Mouse (Mus musculus): Measurements from ENCODE around the gene Hoxd9. TPM values are rescaled to one million over a fixed set of nuclear protein-coding genes. Genes with fewer than 3 reads are reported as not detected.
A peak's percentile ranks its signal among the peaks of the same experiment; 100 is the strongest.

Gene Hoxd9
- polyA plus RNA-seq, 1 experiment from 2014 or later = not detected

GRCm38 (mm10) chr2:74667842-74668357 is 29.6 kb upstream of the Hoxd9 start, which contains the start of gene Hoxd13:
Gene Hoxd13 (plus strand): TSS chr2:74668310.
- peak; percentile 57; the same call in 1 of the 2 replicates for ATAC-seq
- no peak within 1 kb of the TSS for H3K9ac ChIP-seq (replicated peaks; ENCODE audit: low read depth, low read length)

GRCm38 (mm10) chr2:74668370-74669229 is 28.9 kb upstream of the Hoxd9 start:
- under 1% methylated on average over 59 of the region's 74 CpGs for WGBS
- Histone ChIP-seq H3K4me2 (ENCODE audit: low read length) (peak overlapping the region; percentile 45), H3K9me3 (ENCODE audit: control insufficient read depth, low read length) (no peaks in the 10 kb centered on the region), H3K27ac (ENCODE audit: low read length) (no peak overlapping the region), H3K27me3 (replicated peaks; ENCODE audit: control insufficient read depth, insufficient read depth, low read length) (peaks cover 91% of the 10 kb centered on the region), H3K36me3 (ENCODE audit: control insufficient read depth, insufficient read depth) (no peaks in the 10 kb centered on the region), H3K4me1 (replicated peaks; ENCODE audit: control insufficient read depth, insufficient read depth, low read length) (peaks cover 17% of the 10 kb centered on the region), H3K4me3 (replicated peaks; ENCODE audit: low read length) (peak overlapping the region; percentile 19), H3K9ac (replicated peaks; ENCODE audit: low read depth, low read length) (no peak overlapping the region)
- ATAC-seq = peak; percentile 51; the same call in 1 of the 2 replicates

More at GRCm38 (mm10) chr2:74667842-74668357, 29.6 kb upstream of the Hoxd9 start, which contains the start of gene Hoxd13:
- H3K4me1 ChIP-seq (replicated peaks; ENCODE audit: control insufficient read depth, insufficient read depth, low read length) = peaks cover 16% of the 10 kb centered on the region
- H3K27me3 ChIP-seq (replicated peaks; ENCODE audit: control insufficient read depth, insufficient read depth, low read length) = peaks cover 90% of the 10 kb centered on the region
- no peak within 1 kb of the TSS for H3K27ac ChIP-seq (ENCODE audit: low read length)
- peak within 1 kb of the TSS; percentile 45 for H3K4me2 ChIP-seq (ENCODE audit: low read length)
- 0% methylated on average over 19 of the region's 51 CpGs for WGBS
- H3K9me3 ChIP-seq (ENCODE audit: control insufficient read depth, low read length) = no peaks in the 10 kb centered on the region
- H3K36me3 ChIP-seq (ENCODE audit: control insufficient read depth, insufficient read depth) = no peaks in the 10 kb centered on the region
- peak within 1 kb of the TSS; percentile 19 for H3K4me3 ChIP-seq (replicated peaks; ENCODE audit: low read length)

DNA sequence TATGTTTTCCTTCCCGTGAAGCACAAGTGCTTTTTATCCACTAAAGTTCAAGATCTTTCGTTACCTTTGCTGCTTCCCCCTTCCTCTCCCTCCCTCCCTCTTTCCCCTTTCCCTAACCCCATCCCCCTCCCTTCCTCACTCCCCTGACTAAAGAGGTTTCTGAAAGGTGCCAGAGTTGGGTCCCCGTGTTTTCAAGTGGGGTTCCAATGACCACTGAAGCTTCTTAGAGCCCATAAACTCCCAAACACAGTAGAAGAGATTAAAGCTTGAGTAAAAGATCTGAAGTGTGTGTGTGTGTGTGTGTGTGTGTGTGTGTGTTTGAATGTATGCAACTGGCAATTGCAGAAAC is 28.3 kb upstream of the Hoxd9 start:
- no peak for ATAC-seq
- no peaks in the 10 kb centered on the region for H3K36me3 ChIP-seq (ENCODE audit: control insufficient read depth, insufficient read depth)
- peaks cover 17% of the 10 kb centered on the region for H3K4me1 ChIP-seq (replicated peaks; ENCODE audit: control insufficient read depth, insufficient read depth, low read length)
- H3K4me3 ChIP-seq (replicated peaks; ENCODE audit: low read length) = no peak overlapping the region
- H3K9me3 ChIP-seq (ENCODE audit: control insufficient read depth, low read length) = no peaks in the 10 kb centered on the region
- H3K27me3 ChIP-seq (replicated peaks; ENCODE audit: control insufficient read depth, insufficient read depth, low read length) = peaks cover 91% of the 10 kb centered on the region
- 0% methylated on average over 3 of the region's 3 CpGs for WGBS
- H3K9ac ChIP-seq (replicated peaks; ENCODE audit: low read depth, low read length) = no peak overlapping the region
- H3K27ac ChIP-seq (ENCODE audit: low read length) = no peak overlapping the region
- no peak overlapping the region for H3K4me2 ChIP-seq (ENCODE audit: low read length)

DNA sequence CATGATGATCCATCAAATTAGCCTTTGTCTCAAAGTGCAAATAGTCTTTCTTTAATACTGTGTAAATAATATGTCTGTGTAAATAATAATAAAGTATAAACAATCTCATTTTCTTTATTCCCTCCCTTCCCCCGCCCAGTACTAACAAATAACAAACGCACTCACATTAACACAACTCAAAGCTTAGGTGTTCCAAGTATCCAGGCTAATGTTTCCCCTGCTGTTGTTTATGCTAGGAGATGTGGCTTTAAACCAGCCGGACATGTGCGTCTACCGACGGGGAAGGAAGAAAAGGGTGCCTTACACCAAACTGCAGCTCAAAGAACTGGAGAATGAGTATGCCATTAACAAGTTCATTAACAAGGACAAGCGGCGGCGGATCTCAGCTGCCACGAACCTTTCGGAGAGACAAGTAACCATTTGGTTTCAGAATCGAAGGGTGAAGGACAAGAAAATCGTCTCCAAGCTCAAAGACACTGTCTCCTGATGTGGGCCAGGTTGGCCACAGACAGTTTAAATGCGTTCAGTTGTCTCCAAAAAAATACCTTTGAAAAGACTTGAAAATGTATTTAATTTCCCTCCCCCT is 27.8 kb upstream of the Hoxd9 start:
- Histone ChIP-seq H3K4me1 (replicated peaks; ENCODE audit: control insufficient read depth, insufficient read depth, low read length) (peaks cover 17% of the 10 kb centered on the region), H3K27me3 (replicated peaks; ENCODE audit: control insufficient read depth, insufficient read depth, low read length) (peaks cover 91% of the 10 kb centered on the region), H3K4me3 (replicated peaks; ENCODE audit: low read length) (no peak overlapping the region), H3K27ac (ENCODE audit: low read length) (no peak overlapping the region), H3K9ac (replicated peaks; ENCODE audit: low read depth, low read length) (no peak overlapping the region), H3K4me2 (ENCODE audit: low read length) (no peak overlapping the region), H3K36me3 (ENCODE audit: control insufficient read depth, insufficient read depth) (no peaks in the 10 kb centered on the region), H3K9me3 (ENCODE audit: control insufficient read depth, low read length) (no peaks in the 10 kb centered on the region)
- ATAC-seq = no peak
- WGBS = 3% methylated on average over 14 of the region's 14 CpGs

DNA sequence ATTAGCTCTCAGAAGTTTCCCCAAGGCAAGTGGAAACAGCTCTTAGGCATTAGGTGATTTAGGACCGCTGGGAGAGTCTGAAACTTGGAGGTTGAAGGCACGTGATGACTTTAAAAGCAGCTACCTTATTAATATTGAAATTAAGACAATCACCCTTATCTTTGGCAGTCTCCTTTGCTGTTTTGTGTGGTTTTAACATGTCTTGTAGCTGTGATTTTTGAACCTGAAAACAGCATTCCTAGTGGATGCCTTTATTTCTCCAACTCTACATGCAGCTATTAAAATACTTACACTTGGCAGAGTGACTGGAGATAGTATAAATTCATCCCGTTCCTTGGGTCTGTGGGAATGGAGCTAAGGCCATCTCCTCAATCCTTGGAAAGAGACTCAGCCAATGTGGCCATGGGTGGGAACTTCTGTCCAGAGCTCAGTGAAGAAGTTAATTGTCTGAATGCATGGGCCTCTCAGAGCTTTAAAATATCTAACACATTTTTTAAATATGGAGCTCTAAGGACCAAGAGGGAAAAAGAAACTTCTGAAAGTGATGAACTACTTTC is 26.8 kb upstream of the Hoxd9 start:
- WGBS = 3% methylated on average over 3 of the region's 3 CpGs
- H3K9ac ChIP-seq (replicated peaks; ENCODE audit: low read depth, low read length) = no peak overlapping the region
- no peak overlapping the region for H3K4me3 ChIP-seq (replicated peaks; ENCODE audit: low read length)
- H3K36me3 ChIP-seq (ENCODE audit: control insufficient read depth, insufficient read depth) = no peaks in the 10 kb centered on the region
- peaks cover 93% of the 10 kb centered on the region for H3K27me3 ChIP-seq (replicated peaks; ENCODE audit: control insufficient read depth, insufficient read depth, low read length)
- peaks cover 17% of the 10 kb centered on the region for H3K4me1 ChIP-seq (replicated peaks; ENCODE audit: control insufficient read depth, insufficient read depth, low read length)
- H3K27ac ChIP-seq (ENCODE audit: low read length) = no peak overlapping the region
- no peaks in the 10 kb centered on the region for H3K9me3 ChIP-seq (ENCODE audit: control insufficient read depth, low read length)
- H3K4me2 ChIP-seq (ENCODE audit: low read length) = no peak overlapping the region
- no peak for ATAC-seq

DNA sequence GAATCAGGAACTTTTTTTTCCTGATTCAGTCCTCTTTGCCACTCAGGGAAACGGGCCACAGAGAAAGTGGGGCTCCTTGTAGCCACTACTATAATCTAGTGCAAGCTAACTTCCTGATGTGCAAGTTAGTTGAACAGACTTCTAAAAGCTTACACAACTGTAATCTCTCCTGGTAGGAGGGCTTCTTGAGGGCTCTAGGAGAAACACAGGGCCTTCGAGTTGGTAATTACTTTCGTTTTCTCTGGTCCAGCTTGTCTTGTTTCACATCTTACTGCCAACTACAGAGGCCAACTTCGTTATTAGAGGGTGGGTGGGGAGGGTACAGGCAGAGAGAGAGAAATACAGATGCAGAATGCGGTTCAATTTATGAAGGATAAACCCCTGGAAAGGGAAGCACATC is 25.7 kb upstream of the Hoxd9 start:
- peaks cover 17% of the 10 kb centered on the region for H3K4me1 ChIP-seq (replicated peaks; ENCODE audit: control insufficient read depth, insufficient read depth, low read length)
- WGBS = 9% methylated on average over 5 of the region's 5 CpGs
- H3K27ac ChIP-seq (ENCODE audit: low read length) = no peak overlapping the region
- H3K9me3 ChIP-seq (ENCODE audit: control insufficient read depth, low read length) = no peaks in the 10 kb centered on the region
- no peaks in the 10 kb centered on the region for H3K36me3 ChIP-seq (ENCODE audit: control insufficient read depth, insufficient read depth)
- H3K9ac ChIP-seq (replicated peaks; ENCODE audit: low read depth, low read length) = no peak overlapping the region
- no peak for ATAC-seq
- peaks cover 94% of the 10 kb centered on the region for H3K27me3 ChIP-seq (replicated peaks; ENCODE audit: control insufficient read depth, insufficient read depth, low read length)
- H3K4me2 ChIP-seq (ENCODE audit: low read length) = no peak overlapping the region
- H3K4me3 ChIP-seq (replicated peaks; ENCODE audit: low read length) = no peak overlapping the region

DNA sequence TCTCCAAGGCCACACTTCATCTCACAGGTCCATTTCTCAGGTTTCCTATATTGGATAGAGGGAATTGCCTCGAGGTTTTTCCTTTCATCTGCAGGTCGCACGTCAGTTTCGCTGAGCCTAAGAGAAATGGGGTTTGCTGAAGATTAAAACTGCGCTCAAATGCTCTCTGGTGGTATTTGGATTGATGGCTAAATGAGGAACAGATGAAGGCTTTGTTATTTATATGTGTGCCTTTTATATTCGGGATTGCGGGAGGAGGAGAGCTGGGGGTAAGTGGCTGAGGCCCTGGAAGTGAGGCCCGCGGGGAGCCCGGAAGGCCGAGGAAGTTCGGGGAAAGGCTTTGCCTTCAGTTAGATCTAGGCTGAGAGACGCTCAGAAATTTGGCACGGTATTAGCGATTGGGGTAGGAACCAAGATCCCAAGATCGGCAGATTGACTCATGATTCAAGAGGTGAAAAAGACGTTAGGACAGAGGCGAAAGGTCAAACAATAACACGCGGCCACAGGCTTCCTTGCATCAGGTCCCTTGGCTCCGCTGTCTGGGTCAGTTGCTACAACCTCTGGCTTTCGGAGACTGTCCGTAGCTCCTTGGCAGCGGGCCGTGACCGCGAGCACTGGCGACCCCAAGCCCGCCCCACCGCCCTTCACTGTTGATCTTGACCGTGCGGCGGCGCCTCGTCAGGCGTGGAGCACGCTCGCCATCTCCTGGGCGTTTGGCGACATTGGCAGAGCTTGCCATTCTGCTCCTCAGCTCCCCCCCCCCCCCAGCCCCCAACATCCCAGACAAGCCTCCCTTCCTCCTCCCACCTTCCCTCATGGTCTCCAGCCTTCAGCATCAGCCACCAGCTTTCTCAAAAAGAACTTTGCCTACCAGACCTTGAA is 24.8 kb upstream of the Hoxd9 start:
- 1% methylated on average over 40 of the region's 40 CpGs for WGBS
- Histone ChIP-seq H3K9ac (replicated peaks; ENCODE audit: low read depth, low read length) (no peak overlapping the region), H3K4me1 (replicated peaks; ENCODE audit: control insufficient read depth, insufficient read depth, low read length) (peaks cover 16% of the 10 kb centered on the region), H3K4me3 (replicated peaks; ENCODE audit: low read length) (peak overlapping the region; percentile 15; the same call in 1 of the 2 replicates), H3K36me3 (ENCODE audit: control insufficient read depth, insufficient read depth) (no peaks in the 10 kb centered on the region), H3K27ac (ENCODE audit: low read length) (no peak overlapping the region), H3K9me3 (ENCODE audit: control insufficient read depth, low read length) (no peaks in the 10 kb centered on the region), H3K27me3 (replicated peaks; ENCODE audit: control insufficient read depth, insufficient read depth, low read length) (peaks cover 94% of the 10 kb centered on the region), H3K4me2 (ENCODE audit: low read length) (peak overlapping the region; percentile 42)
- ATAC-seq = peak; percentile 63

- H3K4me1 ChIP-seq (replicated peaks; ENCODE audit: control insufficient read depth, insufficient read depth, low read length) = peaks cover 6% of the 10 kb centered on the region; the same call in 1 of the 2 replicates
- H3K27ac ChIP-seq (ENCODE audit: low read length) = no peak overlapping the region
- WGBS = under 1% methylated on average over 24 of the region's 24 CpGs
- no peak overlapping the region for H3K4me2 ChIP-seq (ENCODE audit: low read length)
- no peak overlapping the region for H3K4me3 ChIP-seq (replicated peaks; ENCODE audit: low read length)
- H3K36me3 ChIP-seq (ENCODE audit: control insufficient read depth, insufficient read depth) = no peaks in the 10 kb centered on the region
- H3K9me3 ChIP-seq (ENCODE audit: control insufficient read depth, low read length) = no peaks in the 10 kb centered on the region
- no peak overlapping the region for H3K9ac ChIP-seq (replicated peaks; ENCODE audit: low read depth, low read length)
- no peak for ATAC-seq
- peaks cover 94% of the 10 kb centered on the region for H3K27me3 ChIP-seq (replicated peaks; ENCODE audit: control insufficient read depth, insufficient read depth, low read length)
Measured at GRCm38 (mm10) chr2:74673835-74674425, 23.6 kb upstream of the Hoxd9 start.
